Mouse (Mus musculus) stomach, postnatal 0 days (tissue): Measurements from ENCODE around the gene Vps11. TPM values are rescaled to one million over a fixed set of nuclear protein-coding genes. Genes with fewer than 3 reads are reported as not detected.
"Not testable (repeated sequence)": the region's sequence is repeated elsewhere in the genome, so short reads cannot be mapped to it uniquely, and the experiment has no call there.

ENCODE experiments used
- ATAC-seq: fragments of 200-750 bp; cut with Nextera tagmentation; 2 replicates; pipeline ENCODE4 v1.8.0; 2017; ENCODE audit not compliant: low FRiP score, low TSS enrichment
- DNase-seq: peaks from one replicate; pipeline ENCODE4 v3.0.0-alpha.2; 2016; ENCODE audit warnings: low spot score
- H3K27ac ChIP-seq: fragments of 300-500 bp; sonication (generic); replicated peaks from 2 replicates; pipeline ENCODE4 v1.5.1; 2014; ENCODE audit warnings: mild to moderate bottlenecking, control low read depth
- H3K27me3 ChIP-seq: fragments of 300-500 bp; sonication (generic); 2 replicates; pipeline ENCODE4 v1.6.1; 2014; ENCODE audit warnings: low read length; ENCODE audit not compliant: control insufficient read depth, insufficient read depth
- H3K36me3 ChIP-seq: fragments of 300-500 bp; sonication (generic); 2 replicates; pipeline ENCODE4 v1.6.1; 2014; ENCODE audit warnings: low read length, mixed read lengths; ENCODE audit not compliant: control insufficient read depth, insufficient read depth
- H3K4me1 ChIP-seq: fragments of 300-500 bp; sonication (generic); replicated peaks from 2 replicates; pipeline ENCODE4 v1.6.1; 2014; ENCODE audit warnings: antibody characterized with exemption; ENCODE audit not compliant: control insufficient read depth, insufficient read depth
- H3K4me2 ChIP-seq: fragments of 300-500 bp; sonication (generic); replicated peaks from 2 replicates; pipeline ENCODE4 v1.6.1; 2014; ENCODE audit warnings: low read depth, mild to moderate bottlenecking, control low read depth, moderate library complexity
- H3K4me3 ChIP-seq: fragments of 300-500 bp; sonication (generic); 2 replicates; pipeline ENCODE4 v1.5.1; 2014; ENCODE audit warnings: low read depth, low read length, control low read depth
- H3K9ac ChIP-seq: fragments of 300-500 bp; sonication (generic); 2 replicates; pipeline ENCODE4 v1.6.1; 2014; ENCODE audit warnings: mild to moderate bottlenecking, low read length, control low read depth, mixed read lengths
- H3K9me3 ChIP-seq: fragments of 300-500 bp; sonication (generic); 2 replicates; pipeline ENCODE4 v1.6.1; 2016; ENCODE audit warnings: low read length; ENCODE audit not compliant: control insufficient read depth
- CTCF ChIP-seq: IDR thresholded peaks from 2 replicates; pipeline ENCODE4 v1.5.1; 2016; ENCODE audit warnings: antibody characterized with exemption, low read depth, mild to moderate bottlenecking, moderate library complexity
- EP300 ChIP-seq: optimal IDR thresholded peaks from 2 replicates; pipeline ENCODE3; 2016; ENCODE audit warnings: antibody characterized with exemption
- WGBS: fragments of 180-500 bp; shearing (Covaris S2); extraction: QIAGEN DNeasy Blood & Tissue Kit; methylation state at CpG from one replicate; pipeline ENCODE4 v1.1.7; 2014; 5-methylcytosine and 5-hydroxymethylcytosine counted together
- microRNA-seq: library from miRNA; unstranded; fragments of <30 nt; microRNA quantifications from one replicate; pipeline ENCODE4, GENCODE M21; 2016
- polyA plus RNA-seq: library from polyadenylated mRNA; unstranded; fragments of >200 nt; fragmentation: Nextera tagmentation; extraction: Ambion mirVana; gene quantifications from 2 replicates; pipeline ENCODE4 v1.2.1, GENCODE M21; 2015

The Vps11 gene
- polyA plus RNA-seq, 1 experiment from 2014 or later, result 15.8 TPM

DNA sequence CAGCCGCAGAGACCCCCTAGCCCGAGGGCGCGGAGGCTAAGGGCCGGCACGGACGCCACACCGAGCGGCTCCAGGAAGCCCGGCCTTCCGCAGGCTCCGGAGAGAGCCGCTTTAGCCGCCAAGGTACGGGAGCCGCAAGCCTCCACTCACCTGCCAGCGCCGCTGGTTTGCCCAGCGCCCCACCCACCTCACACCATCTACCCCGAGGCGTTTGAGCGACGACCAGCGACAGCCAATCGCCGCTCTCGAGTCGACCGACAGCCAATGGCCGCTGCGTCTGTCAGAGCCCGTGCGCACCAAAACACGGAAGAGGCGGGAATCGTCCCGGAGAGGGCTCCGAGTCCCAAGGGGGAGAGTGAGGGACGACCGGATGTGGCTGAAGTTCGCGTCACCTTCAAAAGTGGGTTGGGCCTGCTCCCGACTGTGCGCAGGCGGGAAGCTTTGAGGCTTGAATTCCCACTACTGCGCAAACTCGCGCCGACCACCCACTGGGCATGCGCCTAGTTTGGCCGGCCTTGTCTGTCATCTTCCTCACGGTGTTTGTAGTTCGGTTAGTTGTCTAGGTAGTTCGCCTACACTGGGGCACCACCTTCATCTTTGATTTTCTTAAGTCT, 55.9 kb downstream of the Vps11 start, which contains the start of gene Hinfp:
Hinfp (minus strand) TSS at position 206 of the 614 bp plus-strand sequence.
- WGBS, result under 1% methylated on average over 54 of the region's 54 CpGs
- peak; percentile 99 for DNase-seq
- Histone ChIP-seq H3K27ac (peak within 1 kb of the TSS; percentile 88), H3K27me3 (no peaks in the 10 kb centered on the region), H3K4me2 (peak within 1 kb of the TSS; percentile 83), H3K9ac (peak within 1 kb of the TSS; percentile 93), H3K4me3 (peak within 1 kb of the TSS; percentile 83), H3K4me1 (no peaks in the 10 kb centered on the region), H3K36me3 (peaks cover 10% of the 10 kb centered on the region), H3K9me3 (no peaks in the 10 kb centered on the region)
- ATAC-seq, result peak; percentile 99
- 0 out of 2 replicates have a peak, but pooled peaks have one; percentile 7 for TF ChIP-seq CTCF
- TF ChIP-seq EP300, result no peak

DNA sequence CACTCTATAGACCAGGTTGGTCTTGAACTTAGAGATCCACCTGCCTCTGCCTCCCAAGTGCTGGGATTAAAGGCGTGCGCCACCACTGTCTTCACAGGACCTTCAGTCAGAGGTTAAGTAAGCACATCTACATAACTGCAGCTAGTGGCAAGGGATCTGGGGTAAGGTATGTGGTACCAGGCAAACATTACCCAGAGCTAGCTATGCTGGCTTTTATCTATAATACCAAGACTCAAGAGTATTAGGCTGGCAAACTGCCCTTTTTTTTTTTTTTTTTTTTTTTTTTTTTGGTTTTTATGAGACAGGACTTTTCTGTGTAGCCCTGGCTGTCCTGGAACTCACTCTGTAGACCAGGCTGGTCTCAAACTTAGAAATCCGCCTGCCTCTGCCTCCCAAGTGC, 61.5 kb downstream of the Vps11 start:
- not testable (repeated sequence) for H3K27ac ChIP-seq, H3K27me3 ChIP-seq, H3K9me3 ChIP-seq, DNase-seq, ATAC-seq, H3K4me1 ChIP-seq, H3K4me2 ChIP-seq, H3K9ac ChIP-seq, H3K4me3 ChIP-seq
- H3K36me3 ChIP-seq, result peaks cover 41% of the 10 kb centered on the region
- 91% methylated on average over 3 of the region's 3 CpGs for WGBS

Small RNA genes lying within 50 kb of the gene (microRNA-seq; reads per million reads assigned to microRNA genes)
- gene Gm44335 (not detected), gene Mir7085 (not detected)

Other genes starting within 250 kb of the Vps11 start
- gene Gm49380, start 248.2 kb downstream of the Vps11 start, polyA plus RNA-seq, result 0.05 TPM in 1 of 2 replicates, not detected in the other
- 22.0 and 22.2 TPM in 2 replicates for gene Rnf26, start 248.2 kb downstream of the Vps11 start, polyA plus RNA-seq
- 43.9 and 44.5 TPM in 2 replicates for gene Mcam, start 227.2 kb downstream of the Vps11 start, polyA plus RNA-seq
- 4.9 and 5.7 TPM in 2 replicates for gene Cbl, start 127.6 kb downstream of the Vps11 start, polyA plus RNA-seq
- gene Ccdc153, start 121.0 kb downstream of the Vps11 start, polyA plus RNA-seq, result not detected in 2 replicates
- 0.08 and 0.13 TPM in 2 replicates for gene Pdzd3, start 110.2 kb downstream of the Vps11 start, polyA plus RNA-seq
- 9.2 and 10.7 TPM in 2 replicates for gene Nlrx1, start 93.1 kb downstream of the Vps11 start, polyA plus RNA-seq
- gene Abcg4, start 73.1 kb downstream of the Vps11 start, polyA plus RNA-seq, result 1.4 TPM in 2 replicates
- 8.9 and 9.4 TPM in 2 replicates for gene Hinfp, start 56.0 kb downstream of the Vps11 start, polyA plus RNA-seq
- gene C2cd2l, start 41.4 kb downstream of the Vps11 start, polyA plus RNA-seq, result 7.4 and 7.5 TPM in 2 replicates
- 26.9 and 27.8 TPM in 2 replicates for gene Dpagt1, start 35.7 kb downstream of the Vps11 start, polyA plus RNA-seq
- 78.7 and 93.6 TPM in 2 replicates for gene H2afx, start 27.0 kb downstream of the Vps11 start, polyA plus RNA-seq
- 68.8 and 71.5 TPM in 2 replicates for gene Hmbs, start 17.4 kb downstream of the Vps11 start, polyA plus RNA-seq
- gene Hyou1, start 17.8 kb upstream of the Vps11 start, polyA plus RNA-seq, result 18.0 and 18.5 TPM in 2 replicates
- gene Slc37a4, start 35.2 kb upstream of the Vps11 start, polyA plus RNA-seq, result 18.1 and 18.4 TPM in 2 replicates
- 2,137 and 2,228 TPM in 2 replicates for gene Rps25, start 45.5 kb upstream of the Vps11 start, polyA plus RNA-seq
- 95.9 and 97.6 TPM in 2 replicates for gene Trappc4, start 45.9 kb upstream of the Vps11 start, polyA plus RNA-seq
- 16.4 and 16.6 TPM in 2 replicates for gene Ccdc84, start 56.9 kb upstream of the Vps11 start, polyA plus RNA-seq
- 0.05 TPM in 1 of 2 replicates, not detected in the other for gene Foxr1, start 79.5 kb upstream of the Vps11 start, polyA plus RNA-seq
- gene Upk2, start 93.3 kb upstream of the Vps11 start, polyA plus RNA-seq, result 5.4 and 7.0 TPM in 2 replicates
- gene Bcl9l, start 121.2 kb upstream of the Vps11 start, polyA plus RNA-seq, result 5.2 and 6.1 TPM in 2 replicates
- 0.13 and 0.21 TPM in 2 replicates for gene Cxcr5, start 200.2 kb upstream of the Vps11 start, polyA plus RNA-seq
- 7.9 and 10.4 TPM in 2 replicates for gene Ddx6, start 243.2 kb upstream of the Vps11 start, polyA plus RNA-seq